Mouse (Mus musculus) layer of hippocampus, adult 11-12 months (tissue): ENCODE data around the gene Tfeb.

Experiments used
- DNase-seq: peaks from one replicate; pipeline ENCODE4 v3.0.0; 2022; ENCODE audit warnings: low spot score

Tfeb gene

GRCm38 (mm10) chr17:47788996-47789395, 52.2 kb downstream of the Tfeb start:
- DNase-seq = no peak

GRCm38 (mm10) chr17:47792098-47792863, 55.5 kb downstream of the Tfeb start:
- peak; percentile 64 for DNase-seq

GRCm38 (mm10) chr17:47793377-47793776, 56.5 kb downstream of the Tfeb start:
- peak; percentile 88 for DNase-seq

GRCm38 (mm10) chr17:47795446-47795845, 58.6 kb downstream of the Tfeb start:
- DNase-seq = peak; percentile 54

GRCm38 (mm10) chr17:47796156-47796816, 59.5 kb downstream of the Tfeb start:
- DNase-seq = no peak

GRCm38 (mm10) chr17:47796968-47797367, 60.1 kb downstream of the Tfeb start:
- no peak for DNase-seq

GRCm38 (mm10) chr17:47797383-47797782, 60.6 kb downstream of the Tfeb start:
- DNase-seq = no peak

- no peak for DNase-seq
Observed at GRCm38 (mm10) chr17:47802806-47803205, 66.0 kb downstream of the Tfeb start.

GRCm38 (mm10) chr17:47803662-47804061, 66.8 kb downstream of the Tfeb start:
- DNase-seq = no peak

- DNase-seq = no peak
Observed at GRCm38 (mm10) chr17:47805047-47805835, 68.4 kb downstream of the Tfeb start.

GRCm38 (mm10) chr17:47806230-47806629, 69.4 kb downstream of the Tfeb start:
- no peak for DNase-seq

GRCm38 (mm10) chr17:47811265-47811800, 74.5 kb downstream of the Tfeb start:
- no peak for DNase-seq

- DNase-seq = no peak
Observed at GRCm38 (mm10) chr17:47812200-47812599, 75.4 kb downstream of the Tfeb start.

- no peak for DNase-seq
Observed at GRCm38 (mm10) chr17:47813616-47814015, 76.8 kb downstream of the Tfeb start.

GRCm38 (mm10) chr17:47814496-47814895, 77.7 kb downstream of the Tfeb start:
- no peak for DNase-seq

- no peak for DNase-seq
Observed at GRCm38 (mm10) chr17:47815446-47815845, 78.6 kb downstream of the Tfeb start.

GRCm38 (mm10) chr17:47818038-47818725, 81.4 kb downstream of the Tfeb start:
- DNase-seq = no peak

- no peak for DNase-seq
Observed at GRCm38 (mm10) chr17:47821339-47821738, 84.5 kb downstream of the Tfeb start.

GRCm38 (mm10) chr17:47831161-47831560, 94.3 kb downstream of the Tfeb start:
- no peak for DNase-seq

GRCm38 (mm10) chr17:47831772-47832171, 94.9 kb downstream of the Tfeb start:
- no peak for DNase-seq

GRCm38 (mm10) chr17:47832501-47833028, 95.7 kb downstream of the Tfeb start:
- no peak for DNase-seq
